Mouse (Mus musculus) ovary, adult 18-20 months (tissue): ENCODE measurements around the gene Syn3.

Source experiments
- DNase-seq: peaks from one replicate; pipeline ENCODE4 v3.0.0; 2022; ENCODE audit warnings: low spot score, mixed read lengths

Syn3 gene

DNA sequence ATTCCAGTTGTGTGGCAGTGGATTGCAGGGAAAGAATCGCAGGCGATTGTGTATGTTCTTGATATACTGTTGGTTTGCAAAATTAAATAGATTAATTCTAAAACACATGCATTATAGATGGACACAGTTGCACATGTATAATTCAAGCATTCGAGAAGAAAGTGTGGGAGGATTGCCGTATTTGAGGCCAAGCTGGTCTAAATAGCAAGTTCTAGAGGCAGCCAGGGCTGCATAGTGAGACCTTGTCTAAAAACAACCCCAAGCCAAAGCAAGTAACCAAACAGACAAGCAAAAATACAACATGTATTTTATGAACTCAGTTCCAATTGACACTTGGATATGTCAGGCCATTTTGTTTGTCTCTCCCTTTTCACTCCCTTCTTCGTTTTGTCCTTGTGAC, 223.1 kb downstream of the Syn3 start:
- no peak for DNase-seq

DNA sequence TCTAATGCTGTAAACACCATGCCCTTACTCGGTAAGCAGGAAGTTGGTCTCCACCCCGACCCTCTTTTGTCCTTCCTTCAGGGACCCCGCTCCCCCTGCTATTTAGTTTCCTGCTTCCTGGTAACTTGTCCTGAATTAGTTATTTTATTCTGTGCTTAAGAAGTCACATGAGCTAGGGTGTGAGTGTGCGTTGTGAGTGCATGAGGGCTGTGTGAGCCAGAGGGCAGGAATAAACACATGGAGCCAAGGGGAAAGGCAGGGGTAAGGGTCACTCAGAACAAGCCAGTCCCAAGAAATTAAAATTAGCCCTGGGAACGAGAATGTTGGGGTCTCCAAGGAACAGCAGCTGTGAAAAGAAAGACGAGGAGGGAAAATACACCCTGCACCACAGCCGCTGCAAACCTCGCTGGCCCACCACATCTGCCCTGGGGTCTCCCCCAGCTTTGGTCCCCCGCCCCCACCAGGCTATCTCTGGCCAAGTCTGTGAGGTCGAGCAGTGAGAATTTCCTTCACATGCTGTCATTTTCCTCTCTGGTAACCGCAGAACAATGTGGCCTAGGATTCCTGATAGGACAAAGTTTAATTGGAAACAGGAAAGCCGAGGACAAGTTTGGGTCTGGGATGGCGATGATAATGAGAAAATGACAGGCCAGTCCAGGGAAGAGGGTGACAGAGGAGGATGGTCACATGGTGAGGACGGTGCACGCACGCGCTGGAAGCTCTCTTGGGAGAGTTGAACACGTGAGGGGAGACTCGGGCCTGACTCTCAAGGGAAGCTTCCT, 225.1 kb downstream of the Syn3 start:
- DNase-seq: no peak

DNA sequence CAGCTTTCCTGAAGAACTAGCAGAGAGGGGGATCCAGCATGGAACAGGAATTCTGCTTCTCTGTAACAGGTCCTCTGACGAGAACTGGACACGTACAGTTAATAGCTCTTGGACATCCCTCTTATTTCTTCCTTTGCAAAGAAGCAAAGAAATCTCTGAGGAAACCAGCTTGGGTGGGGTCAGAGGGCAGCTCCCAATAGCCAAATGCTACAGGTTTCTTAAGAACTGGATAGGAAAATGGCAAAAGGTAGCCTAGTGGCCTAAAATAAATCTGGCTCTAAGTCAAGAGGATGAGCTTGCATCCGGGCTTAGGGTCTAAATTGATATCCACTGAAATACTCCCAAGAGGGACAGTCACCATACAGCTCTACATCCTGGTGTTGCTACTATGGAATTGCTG, 225.9 kb downstream of the Syn3 start:
- no peak for DNase-seq

DNA sequence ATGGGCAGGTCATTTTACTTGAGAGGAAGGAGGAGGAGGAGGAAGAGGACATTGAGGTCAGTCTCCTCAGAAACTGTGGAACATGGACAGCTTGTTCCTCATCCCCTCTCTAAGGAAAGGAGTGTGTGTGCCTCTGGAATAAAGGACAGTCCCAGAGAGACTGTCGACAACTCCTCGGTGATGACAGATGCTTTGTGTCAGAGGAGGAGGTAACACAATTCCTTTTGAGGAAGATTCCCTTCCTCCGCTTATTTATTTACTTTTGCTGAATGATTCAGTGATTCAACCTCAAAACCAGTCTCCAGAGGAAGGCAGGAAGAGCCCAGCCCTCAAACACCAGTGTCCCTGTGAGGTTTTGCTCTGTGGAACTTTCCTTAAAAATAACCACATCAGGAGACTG, 228.4 kb downstream of the Syn3 start:
- DNase-seq: no peak

DNA sequence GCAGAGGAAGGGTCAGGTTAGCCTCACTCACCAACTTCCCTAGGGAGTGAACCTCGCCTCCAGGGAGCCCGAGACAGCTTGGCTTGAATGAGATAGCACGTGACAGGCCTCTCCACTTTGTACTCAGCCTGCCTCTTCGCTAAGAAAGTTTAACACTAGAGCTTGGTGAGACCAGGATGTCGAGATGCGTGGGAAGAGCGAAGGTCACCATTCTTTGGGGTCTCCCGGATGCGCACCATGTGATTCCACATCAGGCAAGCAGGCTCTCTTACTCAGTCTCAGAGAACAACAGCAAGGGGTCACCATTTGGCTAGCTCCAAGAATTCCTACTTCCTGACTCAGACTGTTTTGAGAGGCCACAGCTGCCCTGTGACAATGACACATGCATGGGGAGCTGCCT, 234.1 kb downstream of the Syn3 start:
- no peak for DNase-seq

DNA sequence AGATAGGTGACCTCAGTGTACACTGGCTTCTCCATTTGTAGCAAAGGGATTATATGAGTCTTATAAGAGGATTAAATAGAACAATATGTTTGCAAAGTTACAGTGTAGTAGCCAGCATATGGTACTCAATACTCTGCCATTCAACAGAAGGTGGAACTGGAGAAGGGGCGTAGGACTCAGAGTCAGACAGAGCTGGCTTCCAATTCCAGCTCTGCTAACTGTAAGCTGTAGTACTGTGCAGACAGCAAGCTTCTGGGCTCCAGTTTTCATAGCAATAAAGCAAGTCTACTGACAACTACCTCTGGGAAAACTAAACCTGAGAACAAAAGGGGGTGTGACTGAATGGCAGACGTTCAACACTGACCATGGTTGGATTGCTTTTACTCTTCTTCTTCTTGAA, 237.0 kb downstream of the Syn3 start:
- DNase-seq: no peak

DNA sequence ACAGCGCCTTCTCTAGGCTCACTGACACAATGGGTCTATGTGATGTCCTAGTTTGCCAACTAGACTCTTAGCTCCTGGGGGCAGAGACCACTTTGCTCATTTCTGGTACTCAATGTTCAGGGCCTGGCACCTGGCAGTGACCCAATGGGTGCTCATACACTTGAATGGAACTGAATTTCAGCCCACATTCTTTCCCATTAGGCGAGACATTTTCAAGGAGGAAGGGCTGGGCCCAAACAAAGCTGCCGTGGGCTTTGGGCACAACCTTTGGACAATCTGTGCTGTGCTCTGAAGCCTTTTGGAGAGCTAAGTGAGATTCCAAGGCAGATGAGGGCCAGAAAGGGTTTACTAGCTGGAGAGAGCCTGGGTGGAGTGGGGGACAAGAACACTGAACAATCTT, 239.7 kb downstream of the Syn3 start:
- no peak for DNase-seq

DNA sequence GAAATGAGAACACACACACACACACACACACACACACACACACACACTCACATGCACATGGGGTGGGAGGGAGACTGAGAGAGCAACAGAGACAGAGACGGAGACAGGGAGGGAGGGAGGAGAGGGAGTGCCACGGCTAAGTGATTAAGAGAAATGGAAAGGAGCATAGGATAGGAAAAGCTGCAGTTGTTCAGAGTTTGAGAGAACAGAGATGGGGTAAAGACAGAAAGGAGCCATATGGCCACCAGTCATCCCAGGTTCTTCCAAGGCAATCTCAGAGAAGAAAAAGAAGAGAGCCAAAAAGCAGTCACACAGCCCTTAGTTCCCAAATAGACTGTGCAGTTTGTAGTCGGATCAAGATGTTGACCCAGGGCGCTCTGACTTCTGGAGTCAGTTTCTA, 240.7 kb downstream of the Syn3 start:
- DNase-seq: no peak

DNA sequence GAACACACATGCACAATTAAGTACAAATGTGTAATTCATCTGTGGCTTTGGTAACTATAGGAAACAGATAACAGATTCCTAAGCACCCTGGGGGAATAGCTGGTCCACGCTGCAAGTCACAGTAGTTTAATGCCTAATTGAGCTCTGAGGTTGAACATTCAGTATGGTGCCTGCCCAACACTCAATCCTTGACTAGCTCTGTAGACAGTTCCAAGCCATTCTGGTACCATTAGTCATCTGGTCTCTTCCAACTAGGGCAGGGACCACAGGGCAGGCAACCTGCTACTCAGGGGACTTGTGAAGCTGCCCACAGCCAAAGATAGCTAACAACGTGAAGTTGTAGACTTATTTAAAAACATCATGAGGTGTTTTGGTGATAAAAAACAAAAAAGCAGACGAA, 241.7 kb downstream of the Syn3 start:
- DNase-seq: no peak

DNA sequence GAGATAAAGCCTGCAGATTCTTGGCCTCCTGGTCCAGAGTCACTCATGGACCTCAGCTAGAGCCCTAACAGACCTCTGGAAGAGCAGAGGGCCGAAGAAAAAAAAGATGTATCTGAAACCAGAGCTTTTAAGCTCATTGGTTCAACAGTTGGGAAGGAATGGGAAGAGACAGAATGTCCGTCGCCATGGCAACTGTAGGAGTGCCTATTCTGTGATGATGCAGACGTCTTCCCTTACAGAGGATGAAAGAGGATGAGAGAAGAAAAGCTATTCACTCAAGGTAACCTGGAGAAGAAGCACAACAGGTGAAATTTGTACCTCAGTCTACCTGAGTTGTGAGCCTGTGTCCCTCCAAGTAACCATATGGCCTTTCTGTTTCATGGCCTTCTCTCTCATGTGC, 242.5 kb downstream of the Syn3 start:
- DNase-seq: no peak

DNA sequence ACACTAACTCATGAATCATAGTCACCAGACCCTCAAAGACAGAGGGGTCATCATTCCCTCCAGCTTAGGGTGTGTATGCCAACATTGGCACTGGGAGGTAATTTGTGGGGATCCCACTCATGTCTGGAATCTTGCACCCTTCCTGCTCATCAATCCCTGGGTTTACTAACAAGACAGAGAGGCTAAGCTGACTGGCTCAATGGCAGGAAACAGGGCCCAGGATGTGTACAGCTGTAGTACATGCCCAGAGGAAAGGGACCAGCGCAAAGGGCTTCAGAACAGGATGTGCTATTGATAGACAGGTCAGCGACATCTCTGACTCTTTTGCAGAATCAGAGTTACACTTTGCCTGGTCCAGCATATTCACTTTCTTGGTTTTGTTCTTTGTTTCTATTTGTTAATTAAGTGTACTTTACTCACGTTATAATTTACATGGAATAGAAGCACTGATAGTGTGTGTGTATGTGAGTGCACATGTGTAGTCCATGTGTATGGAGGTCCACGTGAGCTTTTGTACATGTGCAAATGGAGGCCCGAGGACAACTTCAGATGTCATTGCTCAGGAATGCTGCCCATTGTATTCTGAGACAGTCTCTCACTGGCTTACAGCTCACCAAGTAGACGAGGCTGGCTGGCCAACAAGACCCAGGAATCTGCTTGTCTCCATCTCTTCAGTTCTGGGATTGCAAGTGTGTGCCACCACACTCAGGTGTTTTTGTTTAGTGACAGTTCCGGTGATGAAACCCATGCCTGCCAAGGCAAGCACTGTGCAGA, 248.4 kb downstream of the Syn3 start:
- DNase-seq: no peak

DNA sequence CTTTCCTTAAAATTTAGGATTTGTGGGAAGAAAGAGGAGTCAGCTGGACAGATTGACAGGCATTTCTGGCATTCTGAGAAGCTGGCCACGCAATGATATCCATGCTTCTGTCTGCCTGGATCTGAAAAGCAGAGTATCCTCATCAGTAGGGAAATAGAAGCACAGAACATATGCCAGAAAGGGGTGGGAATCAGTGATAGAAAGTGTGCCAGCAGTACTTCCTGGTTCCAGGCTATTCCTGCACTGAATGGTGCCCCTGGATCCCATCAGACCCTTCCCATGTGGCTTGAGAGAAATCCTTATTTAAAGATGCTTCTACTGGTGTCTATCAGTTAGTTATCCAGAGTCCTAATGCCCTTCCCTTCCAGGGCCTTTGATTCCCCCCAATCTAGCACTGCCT, 249.4 kb downstream of the Syn3 start:
- no peak for DNase-seq

DNA sequence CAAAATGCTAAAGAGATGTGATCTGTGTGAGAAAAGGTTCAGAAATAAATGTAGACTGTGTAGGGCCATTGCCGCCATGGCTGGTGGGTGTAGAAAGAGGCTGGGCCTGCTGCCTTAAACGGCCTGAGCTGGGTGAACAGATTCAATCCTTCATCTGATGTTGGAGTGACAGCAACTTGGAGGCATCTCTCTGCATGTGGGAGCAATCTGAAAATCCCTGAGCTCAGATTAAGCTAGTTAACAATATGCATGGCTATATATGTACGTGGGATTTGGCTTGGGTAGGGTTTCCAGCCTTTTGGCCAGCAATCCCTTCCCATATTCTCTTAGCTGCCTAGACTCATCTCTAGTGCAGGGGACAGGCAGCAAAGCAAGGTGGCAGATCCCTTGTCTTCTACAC, 249.9 kb downstream of the Syn3 start:
- no peak for DNase-seq

DNA sequence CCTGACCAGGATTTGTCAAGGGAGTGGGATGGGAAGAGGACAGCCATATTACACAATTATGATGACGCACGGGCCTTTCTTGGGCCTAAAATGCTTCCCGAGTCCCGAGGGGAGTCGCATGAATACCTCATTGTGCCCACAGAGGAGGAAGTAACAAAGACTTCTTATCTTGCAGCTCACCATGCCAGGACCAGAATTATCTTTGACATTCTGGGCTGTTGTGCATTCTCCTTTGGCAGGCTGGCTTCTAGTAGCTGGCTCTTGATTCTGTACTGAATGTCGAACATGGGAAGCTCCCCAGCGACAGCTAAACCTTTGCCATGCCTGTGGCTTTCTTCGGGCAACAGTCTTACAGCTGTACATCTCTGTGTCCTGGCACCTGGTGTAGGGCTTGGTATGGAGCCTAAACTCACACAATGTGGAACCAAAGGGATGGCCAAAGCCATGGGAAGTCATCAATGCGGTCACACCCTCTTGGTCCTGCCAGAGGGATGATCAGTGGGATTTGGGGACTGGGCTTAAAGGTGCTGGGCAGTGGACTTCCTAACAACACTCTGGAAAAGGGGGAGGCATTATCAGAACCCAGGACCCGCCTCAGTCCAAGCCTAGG, 250.5 kb downstream of the Syn3 start:
- no peak for DNase-seq

DNA sequence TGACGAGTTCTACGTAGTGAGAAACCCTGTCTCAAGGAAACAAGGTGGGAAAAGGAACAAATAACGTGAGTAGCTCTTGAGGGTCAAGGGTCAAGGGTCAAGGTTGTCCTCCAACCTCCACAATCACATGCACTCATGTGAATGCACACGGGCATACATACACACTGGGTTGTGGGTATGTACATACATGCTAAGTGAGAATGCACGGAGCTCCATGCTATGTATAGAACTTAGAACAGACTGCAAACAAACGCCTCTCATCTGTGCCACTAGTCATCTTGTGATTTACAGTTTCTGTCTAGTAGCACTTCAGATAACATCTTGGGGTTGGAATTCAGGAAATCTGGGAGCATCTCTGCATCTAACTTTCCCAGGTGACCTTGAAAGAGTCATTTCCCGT, 253.3 kb downstream of the Syn3 start:
- DNase-seq: no peak

DNA sequence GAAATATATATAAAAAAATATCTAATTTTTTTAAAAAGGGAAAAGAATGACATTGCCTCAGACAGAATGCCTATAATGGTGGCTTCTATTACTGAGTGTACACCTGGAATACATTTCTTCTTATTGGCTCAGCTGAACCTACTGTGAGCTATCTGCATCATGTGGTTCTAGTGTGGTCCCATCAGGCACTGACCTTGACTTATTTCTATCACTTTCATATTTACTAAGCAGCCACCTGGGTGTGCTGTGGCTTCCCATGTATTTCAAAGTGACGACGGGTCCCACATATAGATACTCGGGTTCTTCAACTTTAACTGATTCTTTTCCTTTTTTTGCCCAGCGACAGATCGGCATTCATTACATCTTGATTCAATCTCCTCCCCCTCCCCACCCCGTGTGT, 255.2 kb downstream of the Syn3 start:
- no peak for DNase-seq

DNA sequence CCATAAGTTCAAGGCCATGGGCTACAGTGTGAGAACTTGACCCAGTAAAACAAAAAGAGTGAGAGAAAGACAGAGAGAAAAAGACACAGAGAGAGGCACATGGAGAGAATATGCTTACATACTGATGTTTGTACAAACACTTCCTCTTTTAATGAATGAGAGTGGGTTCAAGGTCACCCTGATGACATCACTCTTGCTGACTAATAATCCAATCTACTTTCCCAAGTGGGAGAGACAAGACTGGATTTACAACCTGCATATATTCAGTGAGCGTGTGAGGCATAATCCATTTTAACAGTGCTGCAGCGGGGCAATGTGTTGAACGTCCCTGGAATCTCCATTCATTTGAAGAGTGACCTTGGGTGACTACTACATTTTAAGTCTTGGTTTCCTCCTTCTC, 256.0 kb downstream of the Syn3 start:
- DNase-seq: no peak

DNA sequence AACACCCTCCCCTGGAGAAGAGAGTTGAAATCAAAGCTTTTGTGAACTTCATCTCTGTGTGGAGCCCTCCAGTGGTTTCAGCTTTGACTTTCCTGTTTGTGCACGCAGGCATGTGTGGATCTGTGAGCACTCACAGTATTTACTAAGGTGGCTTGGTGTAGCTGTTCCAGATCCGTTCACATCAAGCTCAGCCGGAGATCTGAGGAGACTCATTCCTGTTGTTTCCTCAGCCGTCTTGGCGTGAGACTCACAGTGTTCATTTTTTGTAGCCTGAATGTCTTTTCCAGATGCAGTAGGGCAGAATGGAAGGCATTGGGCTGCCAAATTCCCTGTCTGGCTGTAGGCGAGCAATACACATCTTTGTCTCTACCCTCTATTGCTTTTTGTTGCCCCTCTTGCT, 268.7 kb downstream of the Syn3 start:
- no peak for DNase-seq

DNA sequence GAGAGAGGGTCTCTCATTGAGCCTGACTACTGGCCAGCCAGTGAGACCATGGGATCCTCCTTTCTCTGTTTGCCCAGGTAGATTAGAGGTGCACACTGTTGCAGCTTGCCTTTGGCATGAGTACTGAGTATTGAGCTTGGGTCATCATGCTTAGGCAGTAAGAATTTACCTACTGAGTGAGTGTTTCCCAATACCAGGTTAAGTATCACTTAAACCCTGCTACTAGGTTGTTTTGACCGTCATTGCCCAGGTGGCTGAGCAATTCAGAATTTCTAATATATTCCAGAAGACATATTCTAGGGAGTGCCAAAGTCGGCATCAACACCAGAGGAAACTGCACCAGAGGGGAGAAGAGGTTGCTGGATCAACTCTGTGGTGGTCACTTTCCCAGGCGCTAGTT, 273.2 kb downstream of the Syn3 start:
- no peak for DNase-seq

DNA sequence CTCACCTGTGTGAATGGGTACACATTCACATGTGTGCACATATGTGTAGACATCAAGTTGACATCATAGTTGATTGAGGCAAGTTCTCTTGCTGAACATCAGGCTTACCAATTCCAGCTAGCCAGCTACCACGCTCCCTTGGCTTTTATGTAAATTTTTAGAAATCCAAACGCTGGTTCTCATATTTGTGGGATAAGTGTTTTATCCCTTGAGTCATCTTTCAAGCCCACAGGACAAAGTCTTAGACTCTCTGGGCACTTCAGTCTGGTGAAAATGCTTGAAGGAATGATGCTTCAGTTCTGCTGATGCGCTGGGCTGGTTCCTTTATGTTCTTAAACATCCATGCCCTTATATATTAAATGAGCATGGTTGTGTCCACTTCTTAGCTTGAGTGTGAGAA, 279.7 kb downstream of the Syn3 start:
- DNase-seq: no peak

DNA sequence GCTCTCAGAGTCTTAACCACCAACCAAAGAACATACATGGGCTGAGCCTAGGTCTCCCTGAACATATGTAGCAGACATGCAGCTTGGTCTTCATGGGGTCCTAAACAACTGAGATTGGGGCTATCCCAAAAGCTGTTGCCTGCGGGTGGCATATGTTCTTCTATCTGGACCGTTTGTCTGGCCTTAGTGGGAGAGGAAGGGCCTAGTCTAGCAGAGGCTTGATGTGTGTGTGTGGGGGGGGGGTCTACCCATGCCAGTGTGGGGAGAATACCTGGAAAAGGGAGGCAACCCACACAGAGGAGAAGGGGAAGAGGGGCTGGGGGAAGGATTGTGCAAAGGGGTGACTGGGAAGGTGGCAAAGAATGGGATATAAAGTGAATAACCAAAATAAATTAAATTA, 281.9 kb downstream of the Syn3 start:
- no peak for DNase-seq

DNA sequence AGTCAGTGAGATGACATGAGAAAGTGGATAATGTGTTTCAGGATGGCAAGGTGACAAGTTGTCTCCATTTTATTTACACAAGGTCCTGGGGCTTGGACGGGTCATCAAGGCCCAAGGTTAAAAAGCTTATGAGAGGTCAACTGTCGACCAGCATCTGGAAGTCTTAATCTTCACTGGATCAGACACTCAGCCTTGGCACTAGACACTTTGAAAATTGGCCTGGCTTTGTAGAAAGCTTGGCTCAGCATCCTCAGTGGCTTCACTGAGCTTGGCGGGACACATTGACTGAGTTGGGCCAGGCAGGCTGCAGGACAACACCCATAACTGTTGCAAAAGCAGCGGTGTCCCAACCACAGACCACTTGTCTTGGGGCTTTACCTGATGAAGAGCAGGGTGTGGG, 286.6 kb downstream of the Syn3 start:
- no peak for DNase-seq

DNA sequence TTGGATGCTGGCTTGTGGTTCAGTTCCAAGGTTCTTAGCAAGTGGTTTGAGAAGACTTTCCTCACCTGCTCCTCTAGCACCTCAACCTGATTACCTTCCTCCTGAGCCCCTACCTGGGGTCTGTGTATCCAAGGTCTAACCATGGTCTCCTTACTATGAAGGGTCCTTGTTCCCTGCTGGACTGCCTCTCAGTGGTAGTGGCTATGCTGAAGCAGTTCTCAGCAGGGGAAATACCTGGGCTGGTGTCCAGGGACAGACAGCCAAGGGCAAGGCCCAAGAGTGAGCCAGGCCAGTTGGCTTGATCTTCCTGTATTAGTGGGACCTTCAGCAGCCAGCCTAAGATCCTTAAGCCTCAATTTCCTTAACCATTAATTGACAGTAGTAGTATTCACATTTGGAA, 294.8 kb downstream of the Syn3 start:
- no peak for DNase-seq
